Mouse (Mus musculus) megakaryocyte, embryonic 14.5 days (primary cell): ENCODE data around the gene Prkca.

Experiments
- FLI1 ChIP-seq: IDR thresholded peaks from 2 replicates; pipeline ENCODE4 v1.6.1; 2012; ENCODE audit warnings: low read length, inconsistent platforms, mixed read lengths
- GATA1 ChIP-seq: IDR thresholded peaks from 3 replicates; pipeline ENCODE4 v1.6.1; 2012; ENCODE audit warnings: mixed read lengths, low read length, inconsistent platforms, borderline replicate concordance

- TF ChIP-seq GATA1 (no peak), FLI1 (no peak)
Measured at GRCm38 (mm10) chr11:108217043-108217442, 126.7 kb downstream of the Prkca start.
